Mouse (Mus musculus): ENCODE measurements at regions not wholly inside any gene's neighbourhood (a gene's known extent, or its start where the extent isn't known, plus 50 kb on each side); places are given as distances from the start of the nearest gene placed in this dataset.

DNA sequence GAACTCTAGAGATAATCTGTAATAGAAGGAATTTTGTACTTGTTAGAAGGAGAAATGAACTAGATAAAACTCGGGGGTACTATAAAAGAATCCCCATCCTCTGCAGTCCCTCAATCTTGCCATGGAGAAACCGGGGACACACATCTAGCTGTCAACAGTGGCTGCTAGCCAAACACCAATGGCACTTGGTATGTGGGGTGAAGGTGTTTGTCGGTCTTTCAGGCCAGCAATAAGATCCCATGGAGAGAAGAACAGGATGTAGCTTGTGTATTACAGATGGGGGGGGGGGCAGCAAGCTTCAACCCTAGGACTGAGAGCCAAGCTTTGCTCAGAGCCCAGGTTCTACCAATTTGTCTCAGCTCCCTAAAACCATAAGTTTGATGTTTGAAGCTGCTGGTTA is 132.5 kb upstream of the Peli2 start:
- Histone ChIP-seq H3K9me3 (no peaks in the 10 kb centered on the region), H3K4me1 (no peaks in the 10 kb centered on the region), H3K27me3 (replicated peaks) (no peaks in the 10 kb centered on the region), H3K27ac (no peak overlapping the region), H3K4me2 (no peak overlapping the region), H3K9ac (no peak overlapping the region), H3K4me3 (replicated peaks) (no peak overlapping the region), H3K36me3 (no peaks in the 10 kb centered on the region)
- ATAC-seq (ENCODE audit: insufficient read depth, low FRiP score, low read depth), result no peak
- 68% methylated on average over 3 of the region's 3 CpGs for WGBS

DNA sequence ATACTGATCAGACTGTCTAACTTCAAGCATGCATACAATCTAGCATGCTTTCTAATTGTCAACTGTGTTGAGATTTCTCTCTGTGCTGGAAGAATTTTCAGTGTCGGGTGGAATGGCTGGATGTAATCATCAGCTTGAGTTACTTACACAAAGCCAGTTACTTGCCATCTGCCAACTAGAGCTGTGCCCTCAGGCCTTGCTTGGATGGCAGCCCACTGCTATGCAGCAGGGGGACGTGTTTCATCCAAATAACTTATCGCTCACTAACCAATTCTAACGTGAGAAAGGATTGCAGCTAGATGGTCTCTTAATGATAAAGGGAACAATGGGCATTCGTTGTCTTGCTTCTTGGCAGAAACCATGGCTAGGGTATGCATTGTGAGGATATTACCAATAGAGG is 131.3 kb upstream of the Peli2 start:
- H3K9ac ChIP-seq, result no peak overlapping the region
- no peak overlapping the region for H3K4me2 ChIP-seq
- no peaks in the 10 kb centered on the region for H3K27me3 ChIP-seq (replicated peaks)
- H3K27ac ChIP-seq, result no peak overlapping the region
- no peak for ATAC-seq (ENCODE audit: insufficient read depth, low FRiP score, low read depth)
- no peak overlapping the region for H3K4me3 ChIP-seq (replicated peaks)
- H3K36me3 ChIP-seq, result no peaks in the 10 kb centered on the region
- H3K4me1 ChIP-seq, result no peaks in the 10 kb centered on the region
- WGBS, result 67% methylated on average over 5 of the region's 5 CpGs
- no peaks in the 10 kb centered on the region for H3K9me3 ChIP-seq

DNA sequence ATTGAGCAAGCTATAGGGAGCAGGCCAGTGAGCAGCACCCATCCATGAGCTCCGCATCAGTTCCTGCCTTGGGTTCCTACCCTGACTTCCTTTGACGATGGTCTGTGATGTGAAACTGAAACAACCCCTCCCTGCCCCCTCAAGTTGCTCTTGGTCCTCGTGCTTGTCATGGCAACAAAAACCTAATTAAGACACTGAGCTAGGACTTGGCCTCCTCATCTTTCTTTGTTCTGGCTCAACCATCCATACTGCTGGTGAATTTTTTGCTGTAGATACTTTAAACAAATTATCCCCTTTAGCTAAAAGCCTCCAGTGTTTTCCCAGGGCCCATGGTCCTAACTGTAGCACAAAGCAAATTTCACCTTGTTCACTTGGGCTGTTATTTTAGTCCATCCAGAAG is 129.9 kb upstream of the Peli2 start:
- H3K4me3 ChIP-seq (replicated peaks), result no peak overlapping the region
- no peak for ATAC-seq (ENCODE audit: insufficient read depth, low FRiP score, low read depth)
- 86% methylated on average over 3 of the region's 3 CpGs for WGBS
- H3K4me2 ChIP-seq, result no peak overlapping the region
- no peaks in the 10 kb centered on the region for H3K36me3 ChIP-seq
- H3K4me1 ChIP-seq, result no peaks in the 10 kb centered on the region
- no peaks in the 10 kb centered on the region for H3K9me3 ChIP-seq
- no peak overlapping the region for H3K9ac ChIP-seq
- no peak overlapping the region for H3K27ac ChIP-seq
- H3K27me3 ChIP-seq (replicated peaks), result no peaks in the 10 kb centered on the region

DNA sequence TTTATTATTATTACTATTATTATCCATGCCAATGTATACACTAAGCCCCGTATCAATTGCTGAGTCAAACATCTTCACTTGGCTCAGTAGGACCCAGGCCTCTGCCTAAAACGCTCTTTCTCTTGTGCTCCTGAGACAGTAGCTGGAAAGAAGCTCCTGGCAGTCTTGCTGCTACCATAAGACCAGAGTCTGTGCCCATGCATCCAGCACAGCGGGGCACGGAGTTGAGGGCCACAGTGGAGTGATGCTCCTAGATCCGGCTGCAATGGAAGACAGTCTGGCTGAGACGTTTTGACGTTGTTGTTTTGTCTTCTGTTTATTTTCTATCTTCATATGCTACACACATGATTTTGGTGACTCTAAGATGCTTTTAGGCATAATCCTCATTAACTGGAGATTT is 129.1 kb upstream of the Peli2 start:
- H3K4me2 ChIP-seq, result no peak overlapping the region
- ATAC-seq (ENCODE audit: insufficient read depth, low FRiP score, low read depth), result no peak
- H3K9ac ChIP-seq, result no peak overlapping the region
- no peaks in the 10 kb centered on the region for H3K9me3 ChIP-seq
- H3K27me3 ChIP-seq (replicated peaks), result no peaks in the 10 kb centered on the region
- no peaks in the 10 kb centered on the region for H3K36me3 ChIP-seq
- 86% methylated on average over 7 of the region's 7 CpGs for WGBS
- no peak overlapping the region for H3K4me3 ChIP-seq (replicated peaks)
- no peak overlapping the region for H3K27ac ChIP-seq
- H3K4me1 ChIP-seq, result no peaks in the 10 kb centered on the region

DNA sequence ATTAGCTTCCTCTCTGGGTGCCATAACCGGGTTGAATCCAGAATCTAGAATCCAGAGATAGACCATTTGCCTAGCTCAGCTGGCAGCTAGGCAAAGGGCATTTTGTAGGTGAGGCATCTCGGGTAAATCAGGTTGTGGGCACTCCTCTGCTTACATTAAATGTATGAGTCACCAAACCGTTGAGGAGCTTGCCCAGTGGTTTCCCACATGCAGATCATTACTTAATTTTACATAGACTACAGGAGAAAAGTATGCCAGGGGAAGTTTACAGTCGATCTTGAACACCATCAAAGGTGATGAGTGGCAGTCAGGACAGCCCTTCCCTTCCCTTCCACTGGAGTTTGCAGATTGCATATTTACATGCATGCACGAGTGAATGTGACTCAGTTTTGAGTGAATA is 128.5 kb upstream of the Peli2 start:
- Histone ChIP-seq H3K36me3 (no peaks in the 10 kb centered on the region), H3K4me1 (no peaks in the 10 kb centered on the region), H3K4me2 (no peak overlapping the region), H3K9ac (no peak overlapping the region), H3K4me3 (replicated peaks) (no peak overlapping the region), H3K9me3 (no peaks in the 10 kb centered on the region), H3K27ac (no peak overlapping the region), H3K27me3 (replicated peaks) (no peaks in the 10 kb centered on the region)
- 62% methylated on average over 5 of the region's 5 CpGs for WGBS
- no peak for ATAC-seq (ENCODE audit: insufficient read depth, low FRiP score, low read depth)

DNA sequence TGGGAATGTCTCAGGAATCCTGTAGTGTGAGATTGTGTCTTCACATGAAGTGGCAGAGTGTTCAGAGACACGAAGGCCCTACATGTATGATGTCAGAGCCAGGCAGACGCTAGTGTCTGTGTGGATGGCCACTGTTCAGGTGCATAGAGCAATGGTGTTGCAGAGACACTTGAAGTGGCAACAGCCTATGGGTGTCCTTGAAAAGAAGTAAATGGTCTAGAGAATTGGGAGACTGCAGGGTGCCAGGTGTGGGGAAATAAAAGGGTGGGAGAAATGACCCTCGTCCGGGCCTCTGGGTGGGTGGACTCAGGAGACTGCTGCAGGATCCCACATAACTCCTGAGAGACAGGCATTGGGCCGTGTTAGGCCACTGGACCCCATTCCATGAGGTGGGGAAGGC is 127.8 kb upstream of the Peli2 start:
- H3K9me3 ChIP-seq, result no peaks in the 10 kb centered on the region
- WGBS, result 86% methylated on average over 5 of the region's 5 CpGs
- H3K4me2 ChIP-seq, result no peak overlapping the region
- H3K27ac ChIP-seq, result no peak overlapping the region
- no peak for ATAC-seq (ENCODE audit: insufficient read depth, low FRiP score, low read depth)
- no peaks in the 10 kb centered on the region for H3K36me3 ChIP-seq
- H3K4me3 ChIP-seq (replicated peaks), result no peak overlapping the region
- no peaks in the 10 kb centered on the region for H3K27me3 ChIP-seq (replicated peaks)
- no peak overlapping the region for H3K9ac ChIP-seq
- H3K4me1 ChIP-seq, result no peaks in the 10 kb centered on the region

DNA sequence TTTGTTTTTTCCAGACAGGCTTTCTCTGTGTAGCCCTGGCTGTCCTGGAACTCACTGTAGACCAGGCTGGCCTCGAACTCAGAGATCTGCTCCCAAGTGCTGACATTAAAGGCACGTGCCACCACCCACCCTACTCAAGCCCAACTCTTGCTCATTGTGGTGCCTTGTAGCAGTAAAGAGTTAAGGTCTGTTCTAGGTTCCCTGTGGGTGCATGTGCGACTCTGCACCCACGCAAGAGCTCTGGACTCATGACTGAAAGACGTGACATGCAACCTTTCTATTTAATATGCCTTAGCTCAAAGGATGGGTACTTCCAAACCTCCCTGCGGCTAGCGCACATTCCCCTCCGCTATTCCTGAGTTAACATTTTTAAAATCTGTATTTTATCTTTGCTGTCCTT is 121.7 kb upstream of the Peli2 start:
- H3K27ac ChIP-seq, result no peak overlapping the region
- H3K9ac ChIP-seq, result no peak overlapping the region
- no peaks in the 10 kb centered on the region for H3K36me3 ChIP-seq
- no peaks in the 10 kb centered on the region for H3K4me1 ChIP-seq
- H3K4me2 ChIP-seq, result no peak overlapping the region
- 91% methylated on average over 8 of the region's 8 CpGs for WGBS
- H3K9me3 ChIP-seq, result no peaks in the 10 kb centered on the region
- H3K4me3 ChIP-seq (replicated peaks), result no peak overlapping the region
- no peaks in the 10 kb centered on the region for H3K27me3 ChIP-seq (replicated peaks)
- no peak for ATAC-seq (ENCODE audit: insufficient read depth, low FRiP score, low read depth)

DNA sequence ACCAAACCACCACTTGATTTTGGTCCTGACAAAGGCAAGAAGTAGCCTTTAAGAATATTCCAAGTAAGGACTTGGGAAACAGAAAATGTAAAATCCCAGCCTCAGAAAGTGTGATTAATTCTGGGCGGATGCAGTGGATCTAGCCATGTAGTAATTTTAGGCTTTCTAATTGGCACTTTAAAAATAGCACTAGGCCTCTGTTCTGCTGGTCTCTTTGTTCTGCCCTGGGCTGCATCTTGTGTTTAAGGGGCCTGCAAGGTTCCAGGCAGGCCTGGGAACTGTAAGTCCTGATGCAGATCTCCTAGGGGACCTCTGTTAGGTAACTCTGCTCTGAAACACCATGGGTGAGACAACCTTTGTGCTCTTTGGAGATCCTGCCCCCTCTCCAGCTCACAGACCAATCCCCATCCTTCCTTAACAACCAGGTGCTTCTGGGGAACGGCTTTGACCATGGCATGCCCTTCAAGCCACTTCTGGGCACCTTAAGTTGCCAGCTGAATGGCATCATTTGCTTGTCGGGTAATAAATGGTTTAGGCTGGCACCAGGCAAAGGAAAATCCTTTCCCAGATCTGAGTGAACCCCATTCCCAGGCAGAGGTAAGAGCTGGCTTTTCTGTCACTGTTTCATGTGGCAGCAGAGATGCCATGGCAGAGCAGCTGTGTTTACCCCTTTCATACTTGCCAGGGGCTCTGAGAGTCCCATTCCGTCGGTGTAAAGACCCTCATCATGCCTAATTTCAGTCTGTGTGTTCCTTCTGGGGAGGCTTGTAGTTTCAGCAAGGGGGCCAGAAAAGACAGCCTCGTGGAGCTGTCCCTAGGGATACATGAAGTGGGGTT is 115.3 kb upstream of the Peli2 start:
- Histone ChIP-seq H3K4me1 (no peaks in the 10 kb centered on the region), H3K4me3 (replicated peaks) (no peak overlapping the region), H3K4me2 (no peak overlapping the region), H3K36me3 (no peaks in the 10 kb centered on the region), H3K27me3 (replicated peaks) (no peaks in the 10 kb centered on the region), H3K27ac (no peak overlapping the region), H3K9ac (no peak overlapping the region), H3K9me3 (no peaks in the 10 kb centered on the region)
- 75% methylated on average over 6 of the region's 6 CpGs for WGBS
- no peak for ATAC-seq (ENCODE audit: insufficient read depth, low FRiP score, low read depth)

DNA sequence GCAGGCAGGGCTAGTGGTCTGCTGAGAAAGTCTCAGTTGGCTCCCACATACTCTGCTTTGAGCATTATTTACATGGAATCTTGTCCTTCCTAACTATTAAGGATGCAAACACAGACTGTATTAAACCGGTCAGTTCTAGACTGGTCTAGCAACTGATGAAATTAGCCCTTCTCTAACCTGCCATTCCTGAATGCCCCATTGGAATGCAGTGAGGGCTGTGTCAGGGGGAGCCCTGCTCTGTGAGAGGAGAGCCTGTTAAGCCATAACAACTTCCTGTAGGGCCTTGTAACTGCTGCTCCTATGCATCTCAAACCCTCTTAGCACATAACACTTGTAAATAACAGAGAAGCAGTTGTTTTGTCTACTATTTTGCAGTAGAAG is 114.7 kb upstream of the Peli2 start:
- H3K4me2 ChIP-seq, result no peak overlapping the region
- WGBS, result 67% methylated on average over 1 of the region's 1 CpGs
- H3K27ac ChIP-seq, result no peak overlapping the region
- ATAC-seq (ENCODE audit: insufficient read depth, low FRiP score, low read depth), result no peak
- H3K9ac ChIP-seq, result no peak overlapping the region
- no peak overlapping the region for H3K4me3 ChIP-seq (replicated peaks)
- H3K27me3 ChIP-seq (replicated peaks), result no peaks in the 10 kb centered on the region
- no peaks in the 10 kb centered on the region for H3K36me3 ChIP-seq
- H3K4me1 ChIP-seq, result no peaks in the 10 kb centered on the region
- no peaks in the 10 kb centered on the region for H3K9me3 ChIP-seq

DNA sequence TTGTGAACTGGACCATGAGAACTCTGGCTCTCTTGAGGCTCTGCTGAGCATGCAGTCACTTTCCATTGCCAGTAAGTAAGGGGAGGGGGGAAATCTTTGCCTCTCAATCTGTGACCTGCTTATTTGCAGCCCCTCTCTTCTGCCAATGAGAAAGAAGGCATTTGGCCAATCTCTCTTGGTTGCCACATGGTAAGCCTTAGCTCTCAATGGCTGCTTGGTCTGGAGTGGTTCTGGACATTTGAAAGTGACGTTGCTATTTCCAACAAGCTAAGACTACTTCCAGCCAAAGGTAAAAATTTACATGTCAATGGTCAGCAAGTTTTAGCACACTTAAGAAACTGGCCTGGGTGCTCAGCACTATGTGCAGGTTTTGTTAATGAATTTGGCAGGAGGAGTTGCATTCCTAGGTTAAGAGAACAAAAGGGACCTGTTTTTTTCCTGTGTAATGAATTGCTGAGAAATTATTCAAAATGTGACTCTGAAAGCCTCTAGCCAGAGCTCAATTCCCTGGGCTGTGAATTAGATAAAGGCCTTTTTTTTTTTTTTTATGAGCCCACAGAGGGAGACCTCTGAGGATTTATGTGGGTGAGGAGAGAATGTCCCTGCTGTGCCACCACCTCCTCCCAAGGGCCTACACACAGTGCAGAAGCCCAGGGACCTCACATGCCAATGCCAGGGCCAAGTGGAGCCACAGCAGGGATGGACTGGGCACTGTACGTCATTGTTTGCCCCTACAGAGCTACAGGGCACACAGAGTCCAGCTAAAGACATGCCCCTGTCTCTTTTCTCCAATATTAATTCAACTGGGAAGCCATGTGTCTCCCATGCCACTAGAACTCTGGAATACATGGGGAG is 108.0 kb upstream of the Peli2 start:
- Histone ChIP-seq H3K9me3 (no peaks in the 10 kb centered on the region), H3K4me2 (no peak overlapping the region), H3K27ac (no peak overlapping the region), H3K4me1 (no peaks in the 10 kb centered on the region), H3K27me3 (replicated peaks) (no peaks in the 10 kb centered on the region), H3K36me3 (no peaks in the 10 kb centered on the region), H3K9ac (no peak overlapping the region), H3K4me3 (replicated peaks) (no peak overlapping the region)
- 64% methylated on average over 2 of the region's 2 CpGs for WGBS
- ATAC-seq (ENCODE audit: insufficient read depth, low FRiP score, low read depth), result no peak

DNA sequence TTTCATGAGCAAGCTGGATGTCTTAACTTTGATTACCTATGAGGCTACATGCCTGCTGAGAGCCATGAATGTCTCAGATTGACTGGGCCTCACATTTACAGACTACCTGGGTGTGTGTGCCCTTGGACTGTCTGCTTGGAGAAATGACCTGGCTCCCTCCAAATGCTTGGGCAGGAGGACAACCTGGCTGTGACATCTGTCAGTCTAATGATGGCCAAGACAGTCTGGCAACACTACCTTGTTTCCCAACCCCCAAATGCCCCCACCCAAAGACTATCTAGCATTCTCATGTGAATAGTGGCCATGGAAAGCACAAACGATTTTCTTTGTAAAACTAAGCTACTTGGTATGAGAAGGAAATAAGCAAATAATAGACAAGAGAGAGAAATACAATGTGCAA is 107.2 kb upstream of the Peli2 start:
- H3K4me2 ChIP-seq, result no peak overlapping the region
- no peak overlapping the region for H3K4me3 ChIP-seq (replicated peaks)
- no peaks in the 10 kb centered on the region for H3K27me3 ChIP-seq (replicated peaks)
- no peak overlapping the region for H3K27ac ChIP-seq
- no peaks in the 10 kb centered on the region for H3K36me3 ChIP-seq
- H3K4me1 ChIP-seq, result no peaks in the 10 kb centered on the region
- no peak overlapping the region for H3K9ac ChIP-seq
- 85% methylated on average over 1 of the region's 1 CpGs for WGBS
- ATAC-seq (ENCODE audit: insufficient read depth, low FRiP score, low read depth), result no peak
- H3K9me3 ChIP-seq, result no peaks in the 10 kb centered on the region

DNA sequence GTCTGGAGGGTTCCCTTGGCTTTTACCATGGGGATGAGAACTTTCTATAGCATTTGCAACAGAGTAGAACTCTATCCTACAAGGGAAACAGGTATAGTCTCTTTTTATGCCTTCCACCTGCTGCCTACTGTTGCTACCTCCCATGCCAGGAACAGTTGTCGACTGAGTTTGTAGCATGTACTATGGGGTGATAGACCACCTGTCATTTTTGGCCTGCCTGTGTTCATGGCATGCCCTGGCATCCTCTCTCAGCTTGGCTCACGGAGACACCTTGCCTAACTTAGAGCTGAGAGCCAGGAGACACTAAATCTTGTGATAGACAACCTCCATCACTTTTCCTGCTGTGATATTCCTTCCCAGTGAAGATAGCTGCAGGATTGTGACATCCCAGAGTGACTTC is 105.8 kb upstream of the Peli2 start:
- ATAC-seq (ENCODE audit: insufficient read depth, low FRiP score, low read depth), result no peak

More for the DNA sequence above, 105.8 kb upstream of the Peli2 start:
- no peak overlapping the region for H3K9ac ChIP-seq
- no peak overlapping the region for H3K4me3 ChIP-seq (replicated peaks)
- H3K4me1 ChIP-seq, result no peaks in the 10 kb centered on the region
- H3K27ac ChIP-seq, result no peak overlapping the region
- WGBS, result 77% methylated on average over 2 of the region's 2 CpGs
- H3K9me3 ChIP-seq, result no peaks in the 10 kb centered on the region
- no peaks in the 10 kb centered on the region for H3K36me3 ChIP-seq
- no peak overlapping the region for H3K4me2 ChIP-seq
- H3K27me3 ChIP-seq (replicated peaks), result no peaks in the 10 kb centered on the region

Measured in stomach, embryonic 15.5 days (tissue).